In genomic region chr10:42088570-42089234, GRCm38 (mm10) we compare ENCODE assay signal across 10 mouse cellular contexts.
DNase-seq lines count a peak whose midpoint lies in the region; ATAC-seq and TF ChIP-seq lines count a peak whose summit lies in the region.
"Had no signal": no experiment of that assay in that cellular context is flagged by ENCODE, and none has a peak within 500 bp of the region (broad histone marks: within the 10 kb centered on the region; RNA-seq: fewer than 3 reads in every experiment).

No protein-coding gene starts in this region.

- DNase-seq in heart, adult 8-10 months (ENCODE audit: low spot score) = no peak
- no peak for DNase-seq in testis, postnatal 14 days (ENCODE audit: low spot score)
- DNase-seq in kidney, postnatal 36 days = peak; percentile 37 to 43
- no peak for DNase-seq in right cerebral cortex, postnatal 36 days (ENCODE audit: low spot score in 2 of 2)
- no peak for DNase-seq in layer of hippocampus, adult 11-12 months (ENCODE audit: low spot score)

- peak overlapping the region; percentile 11; the same call in 1 of the 2 replicates for H3K4me2 ChIP-seq in heart, embryonic 16.5 days (ENCODE audit: low read depth, low read length)
- H3K4me2 ChIP-seq: hindbrain, embryonic 14.5 days; liver, embryonic 15.5 days had no signal

- 54% methylated on average over 14 of the region's 14 CpGs for WGBS in heart, embryonic 16.5 days

- ATAC-seq in heart, embryonic 16.5 days (replicated peaks; ENCODE audit: extremely low read depth, insufficient read depth, low FRiP score) = no peak

- no peaks in the 10 kb centered on the region for H3K36me3 ChIP-seq in heart, embryonic 16.5 days (ENCODE audit: control insufficient read depth, insufficient read depth)
- no peaks in the 10 kb centered on the region for H3K36me3 ChIP-seq in testis, adult 2 months (ENCODE audit: control insufficient read depth, insufficient read depth, low read length)
- H3K36me3 ChIP-seq: liver, embryonic 15.5 days had no signal

- H3K4me3 ChIP-seq in heart, embryonic 16.5 days (ENCODE audit: low read length) = no peak overlapping the region
- no peak overlapping the region for H3K4me3 ChIP-seq in testis, adult 2 months (ENCODE audit: control insufficient read depth, low read depth, low read length)
- H3K4me3 ChIP-seq: erythroblast, embryonic 14.5 days; liver, embryonic 15.5 days had no signal

- peak overlapping the region; percentile 37 for H3K27ac ChIP-seq in heart, embryonic 16.5 days (ENCODE audit: low read length)
- peak overlapping the region; percentile 79 for H3K27ac ChIP-seq in testis, adult 2 months (ENCODE audit: control insufficient read depth, insufficient read depth, low read depth, low read length)
- H3K27ac ChIP-seq: hindbrain, embryonic 14.5 days; liver, embryonic 15.5 days had no signal

- no peaks in the 10 kb centered on the region for H3K27me3 ChIP-seq in heart, embryonic 16.5 days (ENCODE audit: control insufficient read depth, insufficient read depth, low read length)
- H3K27me3 ChIP-seq in testis, adult 2 months (ENCODE audit: control insufficient read depth, insufficient read depth, low read length) = no peaks in the 10 kb centered on the region
- H3K27me3 ChIP-seq: liver, embryonic 15.5 days had no signal

- peak overlapping the region; percentile 51 for H3K9ac ChIP-seq in heart, embryonic 16.5 days (ENCODE audit: low read length)
- H3K9ac ChIP-seq: hindbrain, embryonic 14.5 days; liver, embryonic 15.5 days had no signal

- H3K4me1 ChIP-seq in heart, embryonic 16.5 days (ENCODE audit: control insufficient read depth, insufficient read depth, low read length) = peaks cover 41% of the 10 kb centered on the region
- H3K4me1 ChIP-seq in testis, adult 2 months (ENCODE audit: control insufficient read depth, insufficient read depth, low read length) = peaks cover 8% of the 10 kb centered on the region; the same call in 1 of the 2 replicates

- peaks cover 5% of the 10 kb centered on the region for H3K9me3 ChIP-seq in heart, embryonic 16.5 days (replicated peaks; ENCODE audit: control insufficient read depth, low read length)
- H3K9me3 ChIP-seq: liver, embryonic 15.5 days had no signal

- TF ChIP-seq POLR2A in testis, adult 2 months (IDR thresholded peaks at IDR 0.05; ENCODE audit: control insufficient read depth, low read depth, low read length) = no peak

- TF ChIP-seq CTCF in testis, adult 2 months (IDR thresholded peaks at IDR 0.05; ENCODE audit: control insufficient read depth, insufficient read depth, insufficient replicate concordance, low read depth, low read length) = no peak

Comparison
In these comparisons a context has a peak if more than half of its experiments do, and no peak if none do; other contexts are left out.
1. DNase-seq: peak in kidney, postnatal 36 days (2 of 2); none in heart, adult 8-10 months (single experiment), testis, postnatal 14 days (single experiment), right cerebral cortex, postnatal 36 days (0 of 2) and layer of hippocampus, adult 11-12 months (single experiment).